Mouse (Mus musculus): Measurements from ENCODE around the gene Ifnar1. TPM values are rescaled to one million over a fixed set of nuclear protein-coding genes. Genes with fewer than 3 reads are reported as not detected.

Ifnar1 gene
- total and polyA plus RNA-seq, 3 experiments: 12.5 to 24.0 (median 23.6) TPM

GRCm38 (mm10) chr16:91458301-91458746 is 26.7 kb upstream of the Ifnar1 start:
- intact Hi-C loops (cut with DNase I): no loop called here
- WGBS: 87% methylated on average over 21 of the region's 21 CpGs

GRCm38 (mm10) chr16:91458976-91459375 is 26.1 kb upstream of the Ifnar1 start:
- Histone ChIP-seq H3K27me3 (ENCODE audit: control insufficient read depth, insufficient read depth, low read length) (no peaks in the 10 kb centered on the region), H3K4me3 (no peak overlapping the region), H3K79me2 (replicated peaks; ENCODE audit: control insufficient read depth, insufficient read depth, low read length) (no peaks in the 10 kb centered on the region), H3K4me1 (ENCODE audit: control insufficient read depth, insufficient read depth, low read length) (peaks cover 2% of the 10 kb centered on the region), H3K9ac (ENCODE audit: low read depth, low read length) (no peak overlapping the region), H3K27ac (no peak overlapping the region), H3K36me3 (ENCODE audit: control insufficient read depth, insufficient read depth, low read length) (no peaks in the 10 kb centered on the region)
- 27% methylated on average over 5 of the region's 5 CpGs for WGBS
- no peak for TF ChIP-seq POLR2A (IDR thresholded peaks at IDR 0.05; ENCODE audit: insufficient read depth, low read depth, low read length)
- peak in 1 of 2 experiments; percentile 40 for DNase-seq
- intact Hi-C loops (cut with DNase I): no loop called here

More at GRCm38 (mm10) chr16:91458301-91458746, 26.7 kb upstream of the Ifnar1 start:
- Histone ChIP-seq H3K79me2 (replicated peaks; ENCODE audit: control insufficient read depth, insufficient read depth, low read length) (no peaks in the 10 kb centered on the region), H3K36me3 (ENCODE audit: control insufficient read depth, insufficient read depth, low read length) (no peaks in the 10 kb centered on the region), H3K27ac (no peak overlapping the region), H3K4me3 (no peak overlapping the region), H3K4me1 (ENCODE audit: control insufficient read depth, insufficient read depth, low read length) (peaks cover 2% of the 10 kb centered on the region), H3K9ac (ENCODE audit: low read depth, low read length) (no peak overlapping the region), H3K27me3 (ENCODE audit: control insufficient read depth, insufficient read depth, low read length) (no peaks in the 10 kb centered on the region)
- no peak for DNase-seq
- TF ChIP-seq POLR2A (IDR thresholded peaks at IDR 0.05; ENCODE audit: insufficient read depth, low read depth, low read length) (no peak), EP300 (IDR thresholded peaks at IDR 0.05; ENCODE audit: insufficient read depth, low read depth, low read length) (no peak), CTCF (IDR thresholded peaks at IDR 0.05) (no peak)

GRCm38 (mm10) chr16:91459396-91459795 is 25.6 kb upstream of the Ifnar1 start:
- no peak overlapping the region for H3K27ac ChIP-seq

GRCm38 (mm10) chr16:91459841-91460370 is 25.1 kb upstream of the Ifnar1 start:
- Histone ChIP-seq H3K36me3 (ENCODE audit: control insufficient read depth, insufficient read depth, low read length) (no peaks in the 10 kb centered on the region), H3K9ac (ENCODE audit: low read depth, low read length) (no peak overlapping the region), H3K4me3 (no peak overlapping the region), H3K27me3 (ENCODE audit: control insufficient read depth, insufficient read depth, low read length) (no peaks in the 10 kb centered on the region), H3K79me2 (replicated peaks; ENCODE audit: control insufficient read depth, insufficient read depth, low read length) (no peaks in the 10 kb centered on the region), H3K4me1 (ENCODE audit: control insufficient read depth, insufficient read depth, low read length) (peaks cover 2% of the 10 kb centered on the region), H3K27ac (no peak overlapping the region; the same call in 1 of the 2 replicates)
- intact Hi-C loops (cut with DNase I): loop anchor here (2.0 to 5.0 kb wide), 2 partner anchors 19 to 53 kb away; partner anchors contain the start of gene Il10rb
- DNase-seq: no peak
- no peak for TF ChIP-seq EP300 (IDR thresholded peaks at IDR 0.05; ENCODE audit: insufficient read depth, low read depth, low read length)
- TF ChIP-seq CTCF (IDR thresholded peaks at IDR 0.05): peak; percentile 61
- TF ChIP-seq POLR2A (IDR thresholded peaks at IDR 0.05; ENCODE audit: insufficient read depth, low read depth, low read length): no peak
- 76% methylated on average over 11 of the region's 11 CpGs for WGBS

More at GRCm38 (mm10) chr16:91459396-91459795, 25.6 kb upstream of the Ifnar1 start:
- intact Hi-C loops (cut with DNase I): no loop called here
- no peak overlapping the region for H3K4me3 ChIP-seq
- WGBS: 79% methylated on average over 3 of the region's 3 CpGs
- H3K4me1 ChIP-seq (ENCODE audit: control insufficient read depth, insufficient read depth, low read length): peaks cover 2% of the 10 kb centered on the region
- TF ChIP-seq CTCF (IDR thresholded peaks at IDR 0.05) (no peak), EP300 (IDR thresholded peaks at IDR 0.05; ENCODE audit: insufficient read depth, low read depth, low read length) (no peak), POLR2A (IDR thresholded peaks at IDR 0.05; ENCODE audit: insufficient read depth, low read depth, low read length) (no peak)
- H3K9ac ChIP-seq (ENCODE audit: low read depth, low read length): no peak overlapping the region
- H3K27me3 ChIP-seq (ENCODE audit: control insufficient read depth, insufficient read depth, low read length): no peaks in the 10 kb centered on the region
- no peaks in the 10 kb centered on the region for H3K79me2 ChIP-seq (replicated peaks; ENCODE audit: control insufficient read depth, insufficient read depth, low read length)
- H3K36me3 ChIP-seq (ENCODE audit: control insufficient read depth, insufficient read depth, low read length): no peaks in the 10 kb centered on the region
- DNase-seq: no peak

- DNase-seq: peak; percentile 50 to 59
- Histone ChIP-seq H3K79me2 (replicated peaks; ENCODE audit: control insufficient read depth, insufficient read depth, low read length) (no peaks in the 10 kb centered on the region), H3K4me3 (peak overlapping the region; percentile 26; the same call in 1 of the 2 replicates), H3K36me3 (ENCODE audit: control insufficient read depth, insufficient read depth, low read length) (no peaks in the 10 kb centered on the region), H3K27ac (peak overlapping the region; percentile 72), H3K27me3 (ENCODE audit: control insufficient read depth, insufficient read depth, low read length) (no peaks in the 10 kb centered on the region), H3K9ac (ENCODE audit: low read depth, low read length) (no peak overlapping the region; the same call in 1 of the 2 replicates), H3K4me1 (ENCODE audit: control insufficient read depth, insufficient read depth, low read length) (peaks cover 3% of the 10 kb centered on the region)
- TF ChIP-seq CTCF (IDR thresholded peaks at IDR 0.05) (no peak), EP300 (IDR thresholded peaks at IDR 0.05; ENCODE audit: insufficient read depth, low read depth, low read length) (peak; percentile 33; the same call in 1 of the 2 replicates), POLR2A (IDR thresholded peaks at IDR 0.05; ENCODE audit: insufficient read depth, low read depth, low read length) (no peak; the same call in 1 of the 2 replicates)
- WGBS: 38% methylated on average over 11 of the region's 11 CpGs
- intact Hi-C loops (cut with DNase I): loop anchor here (2.0 to 5.0 kb wide), 2 partner anchors 20 to 54 kb away; partner anchors contain the start of gene Il10rb
Measured at GRCm38 (mm10) chr16:91461066-91461638, 23.9 kb upstream of the Ifnar1 start.

GRCm38 (mm10) chr16:91461773-91462181 is 23.3 kb upstream of the Ifnar1 start:
- DNase-seq: peak in 1 of 2 experiments; percentile 50
- intact Hi-C loops (cut with DNase I): loop anchor here (2.0 to 5.0 kb wide), 2 partner anchors 21 to 54 kb away; partner anchors contain the start of gene Il10rb
- Histone ChIP-seq H3K4me1 (ENCODE audit: control insufficient read depth, insufficient read depth, low read length) (peaks cover 6% of the 10 kb centered on the region), H3K9ac (ENCODE audit: low read depth, low read length) (no peak overlapping the region), H3K27ac (peak overlapping the region; percentile 72), H3K36me3 (ENCODE audit: control insufficient read depth, insufficient read depth, low read length) (no peaks in the 10 kb centered on the region), H3K79me2 (replicated peaks; ENCODE audit: control insufficient read depth, insufficient read depth, low read length) (no peaks in the 10 kb centered on the region), H3K27me3 (ENCODE audit: control insufficient read depth, insufficient read depth, low read length) (no peaks in the 10 kb centered on the region), H3K4me3 (no peak overlapping the region)
- WGBS: 31% methylated on average over 9 of the region's 9 CpGs
- TF ChIP-seq POLR2A (IDR thresholded peaks at IDR 0.05; ENCODE audit: insufficient read depth, low read depth, low read length) (no peak), EP300 (IDR thresholded peaks at IDR 0.05; ENCODE audit: insufficient read depth, low read depth, low read length) (no peak), CTCF (IDR thresholded peaks at IDR 0.05) (no peak)
